Mouse (Mus musculus) neutrophil, adult 83 days (primary cell): ENCODE measurements around the gene Eif2b3. TPM values are rescaled to one million over a fixed set of nuclear protein-coding genes. Genes with fewer than 3 reads are reported as not detected.

ENCODE experiments used
- total RNA-seq, 2 experiments: library from RNA; stranded (reverse); gene quantifications; one replicate each; pipeline ENCODE4 v1.2.4; 2023

The Eif2b3 gene
- total RNA-seq, result 1 to 10 TPM; 6.7 to 8.7 TPM

GRCm38 (mm10) chr4:117019206-117020134 lies at the start of gene Eif2b3:
Gene Eif2b3 (plus strand): TSS chr4:117019402.

GRCm38 (mm10) chr4:116993672-116994621 lies 25.3 kb upstream of the Eif2b3 start, which contains the start of gene Urod:
Gene Urod (minus strand): TSS chr4:116994413.

GRCm38 (mm10) chr4:116995131-116995797 lies 23.9 kb upstream of the Eif2b3 start, which contains the start of gene Hectd3:
Gene Hectd3 (plus strand): TSS chr4:116995317.

GRCm38 (mm10) chr4:117095551-117096452 lies 76.6 kb downstream of the Eif2b3 start, which contains the start of gene Ptch2:
Gene Ptch2 (plus strand): TSS chr4:117096075.

GRCm38 (mm10) chr4:117125348-117125909 lies 106.2 kb downstream of the Eif2b3 start, which contains the start of gene Btbd19:
Gene Btbd19 (minus strand): TSS chr4:117125725.

GRCm38 (mm10) chr4:117126675-117127290 lies 107.6 kb downstream of the Eif2b3 start, which contains the start of gene Tctex1d4:
Gene Tctex1d4 (plus strand): TSS chr4:117126794.

GRCm38 (mm10) chr4:117133817-117134600 lies 114.8 kb downstream of the Eif2b3 start, which contains the start of gene Plk3:
Gene Plk3 (minus strand): TSS chr4:117133963.

Other genes with a start within 250 kb of the Eif2b3 start
- 10 to 100 TPM; 14.0 to 16.1 TPM for gene Toe1, start 211.8 kb upstream of the Eif2b3 start, total RNA-seq
- gene Mutyh, start 211.7 kb upstream of the Eif2b3 start, total RNA-seq, result 1 to 10 TPM; 3.3 to 7.0 TPM
- gene Hpdl, start 197.7 kb upstream of the Eif2b3 start, total RNA-seq, result not detected
- gene Zswim5, start 142.0 kb upstream of the Eif2b3 start, total RNA-seq, result not detected
- 10 to 100 TPM; 54.6 to 70.3 TPM for gene Urod, start 25.0 kb upstream of the Eif2b3 start, total RNA-seq
- gene Hectd3, start 24.1 kb upstream of the Eif2b3 start, total RNA-seq, result 10 to 100 TPM; 28.2 to 40.6 TPM
- gene Ptch2, start 76.7 kb downstream of the Eif2b3 start, total RNA-seq, result 1 to 10 TPM; 2.7 to 3.3 TPM
- gene Btbd19, start 106.3 kb downstream of the Eif2b3 start, total RNA-seq, result 10 to 100 TPM; 68.1 to 68.3 TPM
- gene Tctex1d4, start 107.4 kb downstream of the Eif2b3 start, total RNA-seq, result 1 to 10 TPM; 1.4 to 2.8 TPM
- 100 to 1,000 TPM; 150 to 168 TPM for gene Plk3, start 114.6 kb downstream of the Eif2b3 start, total RNA-seq
- gene Rps8, start 136.8 kb downstream of the Eif2b3 start, total RNA-seq, result 100 to 1,000 TPM; 744 to 862 TPM
- gene Kif2c, start 163.2 kb downstream of the Eif2b3 start, total RNA-seq, result 10 to 100 TPM; 28.2 to 32.3 TPM
- 1 to 10 TPM; 1.8 to 2.1 TPM for gene Tmem53, start 232.5 kb downstream of the Eif2b3 start, total RNA-seq
- not detected for gene Armh1, start 232.7 kb downstream of the Eif2b3 start, total RNA-seq